Mouse (Mus musculus) heart, postnatal 0 days (tissue): ENCODE data around the gene C8a. TPM values are rescaled to one million over a fixed set of nuclear protein-coding genes. Genes with fewer than 3 reads are reported as not detected.

Source experiments
- ATAC-seq: fragments of 200-750 bp; cut with Nextera tagmentation; 2 replicates; pipeline ENCODE4 v1.8.0; 2017; ENCODE audit warnings: low read depth, moderate number of reproducible peaks, moderate library complexity; ENCODE audit not compliant: insufficient read depth
- DNase-seq: peaks from one replicate; pipeline ENCODE4 v3.0.0-alpha.2; 2016; ENCODE audit warnings: low spot score
- H3K27ac ChIP-seq: fragments of 300-500 bp; sonication (generic); 2 replicates; pipeline ENCODE4 v1.5.1; 2014; ENCODE audit warnings: low read depth, mild to moderate bottlenecking
- H3K27me3 ChIP-seq: fragments of 300-500 bp; sonication (generic); 2 replicates; pipeline ENCODE4 v1.6.1; 2014; ENCODE audit warnings: low read length, mixed read lengths; ENCODE audit not compliant: control insufficient read depth, insufficient read depth
- H3K36me3 ChIP-seq: fragments of 300-500 bp; sonication (generic); replicated peaks from 2 replicates; pipeline ENCODE4 v1.6.1; 2014; ENCODE audit warnings: low read length, mixed read lengths; ENCODE audit not compliant: control insufficient read depth, insufficient read depth
- H3K4me1 ChIP-seq: fragments of 300-500 bp; sonication (generic); 2 replicates; pipeline ENCODE4 v1.6.1; 2014; ENCODE audit warnings: antibody characterized with exemption; ENCODE audit not compliant: control insufficient read depth, insufficient read depth
- H3K4me2 ChIP-seq: fragments of 300-500 bp; sonication (generic); 2 replicates; pipeline ENCODE4 v1.6.1; 2014; ENCODE audit warnings: low read depth, mild to moderate bottlenecking, low read length, moderate library complexity
- H3K4me3 ChIP-seq: fragments of 300-500 bp; sonication (generic); 2 replicates; pipeline ENCODE4 v1.5.1; 2014; ENCODE audit warnings: low read depth, low read length
- H3K9ac ChIP-seq: fragments of 300-500 bp; sonication (generic); replicated peaks from 2 replicates; pipeline ENCODE4 v1.6.1; 2014; ENCODE audit warnings: low read depth, low read length, mixed read lengths
- H3K9me3 ChIP-seq: fragments of 300-500 bp; sonication (generic); replicated peaks from 2 replicates; pipeline ENCODE4 v1.6.1; 2016; ENCODE audit warnings: low read length; ENCODE audit not compliant: control insufficient read depth
- CTCF ChIP-seq: IDR thresholded peaks from 2 replicates; pipeline ENCODE4 v1.5.1; 2016; ENCODE audit warnings: antibody characterized with exemption, control low read depth, low read depth
- EP300 ChIP-seq: IDR thresholded peaks from 2 replicates; pipeline ENCODE4 v1.6.1; 2016; ENCODE audit warnings: antibody characterized with exemption, low read depth
- WGBS: fragments of 180-500 bp; shearing (Covaris S2); extraction: QIAGEN DNeasy Blood & Tissue Kit; methylation state at CpG from one replicate; pipeline ENCODE4 v1.1.7; 2014; 5-methylcytosine and 5-hydroxymethylcytosine counted together
- polyA plus RNA-seq: library from polyadenylated mRNA; unstranded; fragments of >200 nt; fragmentation: Nextera tagmentation; extraction: Ambion mirVana; gene quantifications from 2 replicates; pipeline ENCODE4 v1.2.1, GENCODE M21; 2015
- total RNA-seq: library from RNA; depleted of rRNA; stranded (reverse); fragments of >200 nt; gene quantifications from 2 replicates; pipeline ENCODE4 v1.2.3, GENCODE M21; 2014; ENCODE audit warnings: low replicate concordance

C8a gene
- total and polyA plus RNA-seq, 2 experiments from 2014 or later: not detected

GRCm38 (mm10) chr4:104838342-104838741, 37.9 kb downstream of the C8a start:
- DNase-seq (no peak), ATAC-seq (no peak)
- 70% methylated on average over 2 of the region's 2 CpGs for WGBS
- Histone ChIP-seq H3K4me3 (no peak overlapping the region), H3K27ac (no peak overlapping the region), H3K9me3 (no peaks in the 10 kb centered on the region), H3K9ac (no peak overlapping the region), H3K36me3 (no peaks in the 10 kb centered on the region), H3K27me3 (no peaks in the 10 kb centered on the region), H3K4me2 (no peak overlapping the region), H3K4me1 (no peaks in the 10 kb centered on the region)
- TF ChIP-seq EP300 (no peak), CTCF (no peak)

- DNase-seq (no peak), ATAC-seq (no peak)
- Histone ChIP-seq H3K9ac (no peak overlapping the region), H3K4me3 (no peak overlapping the region), H3K27me3 (no peaks in the 10 kb centered on the region), H3K27ac (no peak overlapping the region), H3K4me2 (no peak overlapping the region), H3K36me3 (no peaks in the 10 kb centered on the region), H3K9me3 (no peaks in the 10 kb centered on the region), H3K4me1 (no peaks in the 10 kb centered on the region)
- TF ChIP-seq CTCF: no peak
- TF ChIP-seq EP300: no peak
- 51% methylated on average over 5 of the region's 5 CpGs for WGBS
Observed at GRCm38 (mm10) chr4:104835096-104835495, 41.1 kb downstream of the C8a start.

DNA sequence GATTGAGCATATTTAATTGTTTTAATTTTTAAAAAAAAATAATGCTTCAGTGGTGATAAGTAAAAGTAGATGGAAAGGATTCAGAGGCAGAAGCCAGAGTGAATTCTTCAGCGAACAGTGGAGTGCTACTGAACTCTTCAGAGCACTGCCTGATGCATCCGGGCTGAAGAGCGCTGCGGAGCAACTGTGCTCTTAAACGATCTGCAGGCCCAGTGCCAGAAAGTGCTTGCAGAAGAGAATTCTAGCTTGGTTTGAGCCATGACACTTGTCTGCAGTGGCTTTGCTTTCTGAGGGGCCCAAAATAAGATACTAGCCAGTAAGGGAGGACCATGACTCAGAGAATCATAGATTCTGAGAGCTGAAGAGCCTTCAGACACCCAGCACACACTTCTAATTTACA, 47.3 kb downstream of the C8a start:
- no peak overlapping the region for H3K4me2 ChIP-seq

GRCm38 (mm10) chr4:104824381-104825077, 51.7 kb downstream of the C8a start:
- TF ChIP-seq EP300 (no peak), CTCF (no peak)
- WGBS: 63% methylated on average over 7 of the region's 7 CpGs
- H3K4me2 ChIP-seq: no peak overlapping the region

More for the DNA sequence above, 47.3 kb downstream of the C8a start:
- TF ChIP-seq CTCF (no peak), EP300 (no peak)
- Histone ChIP-seq H3K36me3 (no peaks in the 10 kb centered on the region), H3K9me3 (no peaks in the 10 kb centered on the region), H3K27me3 (no peaks in the 10 kb centered on the region), H3K9ac (no peak overlapping the region), H3K4me1 (no peaks in the 10 kb centered on the region), H3K27ac (no peak overlapping the region), H3K4me3 (no peak overlapping the region)
- WGBS: 48% methylated on average over 5 of the region's 5 CpGs
- ATAC-seq: no peak
- DNase-seq: no peak

DNA sequence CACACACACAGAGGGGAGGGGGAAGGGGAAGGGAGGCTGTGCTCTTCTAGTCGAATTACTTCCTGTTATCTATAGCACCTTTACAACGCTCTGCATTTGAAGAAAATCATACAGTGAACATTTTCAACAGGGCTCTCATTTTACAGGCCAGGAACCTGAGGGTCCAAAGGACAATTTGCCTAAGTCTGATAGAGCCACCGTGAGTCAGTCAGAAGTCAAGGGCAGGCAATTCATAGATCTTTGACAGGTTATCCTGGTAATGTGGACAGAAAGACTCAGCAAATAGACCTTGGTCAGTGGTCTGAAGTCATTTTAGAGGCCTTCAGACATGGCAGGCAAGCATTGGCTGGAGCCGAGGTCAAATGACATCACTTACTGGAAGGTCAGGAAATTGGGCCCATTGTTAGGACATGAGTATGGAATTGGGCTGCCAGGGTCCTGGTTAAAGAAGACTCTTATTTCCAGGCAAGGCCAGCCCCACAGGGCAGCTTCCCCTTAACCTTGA, 52.5 kb downstream of the C8a start:
- ATAC-seq (no peak), DNase-seq (no peak)
- Histone ChIP-seq H3K4me2 (no peak overlapping the region), H3K27ac (no peak overlapping the region), H3K4me3 (no peak overlapping the region), H3K9ac (no peak overlapping the region), H3K36me3 (no peaks in the 10 kb centered on the region), H3K4me1 (no peaks in the 10 kb centered on the region), H3K27me3 (no peaks in the 10 kb centered on the region), H3K9me3 (no peaks in the 10 kb centered on the region)
- no peak for TF ChIP-seq CTCF
- TF ChIP-seq EP300: no peak
- 58% methylated on average over 4 of the region's 4 CpGs for WGBS

More at GRCm38 (mm10) chr4:104824381-104825077, 51.7 kb downstream of the C8a start:
- ATAC-seq (no peak), DNase-seq (no peak)
- Histone ChIP-seq H3K9me3 (no peaks in the 10 kb centered on the region), H3K27ac (no peak overlapping the region), H3K27me3 (no peaks in the 10 kb centered on the region), H3K4me3 (no peak overlapping the region), H3K9ac (no peak overlapping the region), H3K4me1 (no peaks in the 10 kb centered on the region), H3K36me3 (no peaks in the 10 kb centered on the region)

DNA sequence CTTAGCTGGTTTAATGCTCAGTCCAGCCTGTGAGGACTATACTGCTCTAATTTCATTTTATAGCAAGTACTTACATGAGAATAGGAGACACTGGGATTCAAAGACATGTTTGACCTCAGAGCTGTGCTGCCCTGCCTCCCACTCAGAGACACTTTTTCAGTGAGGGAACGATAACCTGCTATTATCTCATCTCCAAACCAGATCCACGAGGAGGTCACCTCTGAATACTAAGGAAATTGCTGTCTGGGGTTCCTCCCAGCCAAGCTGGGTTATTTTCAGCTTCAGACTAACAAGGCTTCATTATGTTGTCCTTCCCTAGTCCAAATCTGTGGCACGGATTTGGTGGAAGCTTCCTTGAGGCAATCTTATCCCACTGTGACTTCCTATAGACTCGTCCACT, 56.3 kb downstream of the C8a start:
- Histone ChIP-seq H3K4me1 (no peaks in the 10 kb centered on the region), H3K27ac (no peak overlapping the region), H3K4me3 (no peak overlapping the region), H3K9me3 (no peaks in the 10 kb centered on the region), H3K36me3 (no peaks in the 10 kb centered on the region), H3K27me3 (no peaks in the 10 kb centered on the region), H3K4me2 (no peak overlapping the region), H3K9ac (no peak overlapping the region)
- WGBS: 33% methylated on average over 4 of the region's 4 CpGs
- DNase-seq (no peak), ATAC-seq (no peak)
- TF ChIP-seq CTCF (no peak), EP300 (no peak)
